Mouse (Mus musculus) stomach, embryonic 14.5 days (tissue): ENCODE data around the gene Prdm10. TPM values are rescaled to one million over a fixed set of nuclear protein-coding genes. Genes with fewer than 3 reads are reported as not detected.

ENCODE experiments used
- ATAC-seq: fragments of 200-750 bp; cut with Nextera tagmentation; 2 replicates; pipeline ENCODE4 v1.8.0; 2017; ENCODE audit warnings: low read depth, moderate TSS enrichment; ENCODE audit not compliant: insufficient number of reproducible peaks, insufficient read depth, low FRiP score
- H3K27ac ChIP-seq: fragments of 300-500 bp; sonication (generic); 2 replicates; pipeline ENCODE4 v1.5.1; 2014; ENCODE audit warnings: mild to moderate bottlenecking, low read length, moderate library complexity, mixed read lengths
- H3K27me3 ChIP-seq: fragments of 300-500 bp; sonication (generic); 2 replicates; pipeline ENCODE4 v1.6.1; 2014; ENCODE audit warnings: low read length, control low read depth, mixed read lengths; ENCODE audit not compliant: control insufficient read depth, insufficient read depth
- H3K36me3 ChIP-seq: fragments of 300-500 bp; sonication (generic); 2 replicates; pipeline ENCODE4 v1.6.1; 2014; ENCODE audit warnings: mild to moderate bottlenecking, control low read depth, low read length, moderate library complexity, mixed read lengths; ENCODE audit not compliant: control insufficient read depth, insufficient read depth
- H3K4me1 ChIP-seq: fragments of 300-500 bp; sonication (generic); 2 replicates; pipeline ENCODE4 v1.6.1; 2014; ENCODE audit warnings: low read length, control low read depth, mixed read lengths; ENCODE audit not compliant: control insufficient read depth, insufficient read depth
- H3K4me2 ChIP-seq: fragments of 300-500 bp; sonication (generic); replicated peaks from 2 replicates; pipeline ENCODE4 v1.6.1; 2014; ENCODE audit warnings: low read depth, low read length, control low read depth
- H3K4me3 ChIP-seq: fragments of 300-500 bp; sonication (generic); 2 replicates; pipeline ENCODE4 v1.5.1; 2014; ENCODE audit warnings: low read depth, low read length, control low read depth
- H3K9ac ChIP-seq: fragments of 300-500 bp; sonication (generic); replicated peaks from 2 replicates; pipeline ENCODE4 v1.6.1; 2014; ENCODE audit warnings: low read depth, mild to moderate bottlenecking, control low read depth, low read length, moderate library complexity, mixed read lengths
- H3K9me3 ChIP-seq: fragments of 300-500 bp; sonication (generic); 2 replicates; pipeline ENCODE4 v1.6.1; 2016; ENCODE audit warnings: low read depth, low read length, control low read depth; ENCODE audit not compliant: control insufficient read depth
- WGBS: fragments of 180-500 bp; shearing (Covaris S2); extraction: QIAGEN DNeasy Blood & Tissue Kit; methylation state at CpG from one replicate; pipeline ENCODE4 v1.1.7; 2014; 5-methylcytosine and 5-hydroxymethylcytosine counted together
- polyA plus RNA-seq: library from polyadenylated mRNA; unstranded; fragments of >200 nt; fragmentation: Nextera tagmentation; extraction: Ambion mirVana; gene quantifications from 2 replicates; pipeline ENCODE4 v1.2.1, GENCODE M21; 2014

Prdm10 gene
- polyA plus RNA-seq, 1 experiment from 2014 or later, result 7.8 TPM

GRCm38 (mm10) chr9:31386368-31387180, 106.2 kb downstream of the Prdm10 start:
- H3K9ac ChIP-seq, result peak overlapping the region; percentile 76
- peaks cover 12% of the 10 kb centered on the region; the same call in 1 of the 2 replicates for H3K4me1 ChIP-seq
- peaks cover 14% of the 10 kb centered on the region for H3K36me3 ChIP-seq
- peak overlapping the region; percentile 27; the same call in 1 of the 2 replicates for H3K27ac ChIP-seq
- peak overlapping the region; percentile 68 for H3K4me2 ChIP-seq
- no peaks in the 10 kb centered on the region for H3K27me3 ChIP-seq
- ATAC-seq, result peak; percentile 70; the same call in 1 of the 2 replicates
- H3K9me3 ChIP-seq, result no peaks in the 10 kb centered on the region
- peak overlapping the region; percentile 94 for H3K4me3 ChIP-seq
- WGBS, result 10% methylated on average over 41 of the region's 44 CpGs

GRCm38 (mm10) chr9:31387206-31387605, 106.9 kb downstream of the Prdm10 start:
- Histone ChIP-seq H3K9me3 (no peaks in the 10 kb centered on the region), H3K27ac (no peak overlapping the region), H3K27me3 (no peaks in the 10 kb centered on the region), H3K9ac (no peak overlapping the region), H3K36me3 (peaks cover 19% of the 10 kb centered on the region), H3K4me2 (peak overlapping the region; percentile 68), H3K4me1 (peaks cover 12% of the 10 kb centered on the region; the same call in 1 of the 2 replicates), H3K4me3 (peak overlapping the region; percentile 94; the same call in 1 of the 2 replicates)
- no peak for ATAC-seq
- 79% methylated on average over 5 of the region's 5 CpGs for WGBS

- peaks cover 89% of the 10 kb centered on the region for H3K36me3 ChIP-seq
- 49% methylated on average over 4 of the region's 4 CpGs for WGBS
Observed at GRCm38 (mm10) chr9:31400441-31400840, 120.1 kb downstream of the Prdm10 start.

GRCm38 (mm10) chr9:31404311-31404710, 124.0 kb downstream of the Prdm10 start:
- Histone ChIP-seq H3K4me1 (no peaks in the 10 kb centered on the region), H3K4me2 (no peak overlapping the region), H3K9ac (no peak overlapping the region), H3K36me3 (peaks cover 77% of the 10 kb centered on the region), H3K27ac (no peak overlapping the region), H3K4me3 (no peak overlapping the region), H3K27me3 (no peaks in the 10 kb centered on the region), H3K9me3 (no peaks in the 10 kb centered on the region)
- no peak for ATAC-seq
- 84% methylated on average over 2 of the region's 2 CpGs for WGBS

More at GRCm38 (mm10) chr9:31400441-31400840, 120.1 kb downstream of the Prdm10 start:
- no peaks in the 10 kb centered on the region for H3K4me1 ChIP-seq
- no peak overlapping the region for H3K9ac ChIP-seq
- H3K4me3 ChIP-seq, result no peak overlapping the region
- H3K27ac ChIP-seq, result no peak overlapping the region
- no peak overlapping the region for H3K4me2 ChIP-seq
- no peak for ATAC-seq
- no peaks in the 10 kb centered on the region for H3K9me3 ChIP-seq
- H3K27me3 ChIP-seq, result no peaks in the 10 kb centered on the region

- Histone ChIP-seq H3K27me3 (no peaks in the 10 kb centered on the region), H3K9me3 (no peaks in the 10 kb centered on the region), H3K4me3 (no peak overlapping the region), H3K4me2 (no peak overlapping the region), H3K27ac (no peak overlapping the region), H3K9ac (no peak overlapping the region), H3K4me1 (no peaks in the 10 kb centered on the region), H3K36me3 (peaks cover 77% of the 10 kb centered on the region)
- ATAC-seq, result no peak
- WGBS, result 54% methylated on average over 6 of the region's 6 CpGs
Observed at GRCm38 (mm10) chr9:31405217-31405616, 124.9 kb downstream of the Prdm10 start.

GRCm38 (mm10) chr9:31412165-31412564, 131.8 kb downstream of the Prdm10 start:
- H3K4me3 ChIP-seq, result no peak overlapping the region
- no peak overlapping the region for H3K9ac ChIP-seq
- no peaks in the 10 kb centered on the region for H3K4me1 ChIP-seq
- no peaks in the 10 kb centered on the region for H3K9me3 ChIP-seq
- no peak overlapping the region for H3K4me2 ChIP-seq
- no peak for ATAC-seq
- no peaks in the 10 kb centered on the region for H3K27me3 ChIP-seq
- WGBS, result 88% methylated on average over 4 of the region's 4 CpGs
- peaks cover 82% of the 10 kb centered on the region for H3K36me3 ChIP-seq
- H3K27ac ChIP-seq, result no peak overlapping the region

GRCm38 (mm10) chr9:31418821-31419220, 138.5 kb downstream of the Prdm10 start:
- no peak overlapping the region for H3K4me3 ChIP-seq
- H3K27me3 ChIP-seq, result no peaks in the 10 kb centered on the region
- no peak for ATAC-seq
- no peak overlapping the region for H3K27ac ChIP-seq
- no peak overlapping the region for H3K4me2 ChIP-seq
- H3K9ac ChIP-seq, result no peak overlapping the region
- no peaks in the 10 kb centered on the region for H3K4me1 ChIP-seq
- WGBS, result 91% methylated on average over 1 of the region's 1 CpGs
- no peaks in the 10 kb centered on the region for H3K9me3 ChIP-seq
- peaks cover 61% of the 10 kb centered on the region for H3K36me3 ChIP-seq

- no peak for ATAC-seq
- H3K36me3 ChIP-seq, result peaks cover 35% of the 10 kb centered on the region
- H3K9ac ChIP-seq, result no peak overlapping the region
- no peaks in the 10 kb centered on the region for H3K9me3 ChIP-seq
- H3K4me3 ChIP-seq, result no peak overlapping the region
- no peak overlapping the region for H3K4me2 ChIP-seq
- no peak overlapping the region for H3K27ac ChIP-seq
- no peaks in the 10 kb centered on the region for H3K4me1 ChIP-seq
- no peaks in the 10 kb centered on the region for H3K27me3 ChIP-seq
- WGBS, result 89% methylated on average over 5 of the region's 5 CpGs
Observed at GRCm38 (mm10) chr9:31422143-31422542, 141.8 kb downstream of the Prdm10 start.
